Mouse (Mus musculus): ENCODE data around the gene Xpr1.

DNA sequence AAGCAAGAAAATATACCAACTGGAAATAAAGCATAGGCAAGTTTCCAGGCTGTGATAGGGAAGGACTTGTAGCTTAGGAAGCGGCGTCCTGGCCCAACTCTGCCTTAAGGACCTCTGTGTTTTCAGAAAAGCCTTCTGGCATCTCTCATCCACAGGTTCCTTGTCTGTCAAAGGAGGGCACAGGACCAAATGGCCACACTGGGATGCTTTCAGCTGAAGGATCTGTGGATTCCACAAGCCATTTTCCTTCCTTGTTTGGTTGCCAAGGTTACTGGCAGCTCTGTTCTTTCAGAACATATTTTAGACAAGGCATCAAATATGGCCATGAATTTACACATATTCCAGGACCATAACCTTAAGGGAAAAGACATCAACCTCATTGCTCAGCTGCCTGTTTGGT is 31.7 kb upstream of the Xpr1 start:
- TF ChIP-seq CTCF (conservative IDR thresholded peaks at IDR 0.05; ENCODE audit: low read length) (no peak), POU5F1 (IDR thresholded peaks at IDR 0.05; ENCODE audit: borderline replicate concordance, low read length) (no peak), NANOG (IDR thresholded peaks at IDR 0.05; ENCODE audit: borderline replicate concordance, low read length) (no peak)
